Mouse (Mus musculus): ENCODE results near the gene Rpl10a. TPM values are rescaled to one million over a fixed set of nuclear protein-coding genes. Genes with fewer than 3 reads are reported as not detected.

Rpl10a gene
- 100 to 1,000 TPM; 826 to 935 TPM for total RNA-seq (2021)
- 2,217 and 2,897 TPM in 2 replicates for polyA plus RNA-seq (2012; rRNA removed)
- long read RNA-seq, transcript Rpl10a-201 (6 exons, 830 nt), result major isoform, 246 of 275 reads
- long read RNA-seq, transcript Rpl10a-204 (2 exons, 1,618 nt), result minor isoform, 5 of 275 reads
- long read RNA-seq, partial matches to known transcripts, result 11 of 275 reads
- long read RNA-seq, other reads (novel, unspliced or antisense), result 0 of 275 reads

DNA sequence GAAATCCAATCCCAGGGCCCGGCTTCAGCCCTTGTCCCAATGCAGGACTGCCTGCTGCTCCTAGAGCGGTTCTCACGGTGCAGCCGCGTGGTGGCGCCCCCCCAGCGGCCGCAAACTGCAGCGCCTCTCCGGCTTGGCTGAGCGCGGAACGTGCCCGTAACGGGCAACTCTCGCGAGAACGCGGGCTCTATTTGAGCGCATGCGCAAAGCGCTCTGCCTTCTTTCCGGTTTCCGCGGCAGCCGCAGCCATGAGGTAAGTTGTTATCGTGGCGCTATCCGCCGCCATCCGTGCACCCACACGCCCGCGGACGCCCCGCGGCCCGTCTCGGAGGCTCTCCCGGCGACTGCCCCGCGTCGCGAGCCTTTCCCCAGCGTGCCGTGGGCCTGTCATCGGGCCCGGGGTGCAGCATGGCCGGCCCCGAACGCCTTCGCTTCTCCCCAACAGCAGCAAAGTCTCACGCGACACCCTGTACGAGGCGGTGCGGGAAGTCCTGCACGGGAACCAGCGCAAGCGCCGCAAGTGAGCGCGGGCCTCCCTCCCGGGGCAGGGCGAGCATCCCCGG, at the start of gene Rpl10a:
Gene Rpl10a, plus strand, starts transcription at position 106 of the 563 bp plus-strand sequence.
- DNase-seq, result peak; percentile 96

DNA sequence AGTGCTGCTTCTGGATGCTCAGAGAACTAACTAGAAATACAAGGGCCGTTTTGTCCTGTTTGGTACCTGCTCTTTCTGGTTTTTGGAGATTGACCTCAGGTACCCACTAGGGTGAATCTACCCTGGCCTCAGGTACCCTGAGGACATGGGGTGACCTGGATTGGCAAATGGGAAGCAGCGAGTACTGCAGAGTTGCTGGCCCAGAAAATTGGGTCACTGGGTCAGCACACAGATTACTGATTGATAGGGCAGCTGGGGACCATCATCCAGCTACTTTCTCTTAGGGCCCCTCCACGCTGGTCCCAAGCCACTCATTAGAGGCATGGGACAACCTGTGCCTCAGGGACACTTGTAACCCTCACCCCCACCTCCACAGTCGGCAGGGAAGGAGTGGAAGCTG, 49.0 kb upstream of the Rpl10a start:
- DNase-seq, result no peak

DNA sequence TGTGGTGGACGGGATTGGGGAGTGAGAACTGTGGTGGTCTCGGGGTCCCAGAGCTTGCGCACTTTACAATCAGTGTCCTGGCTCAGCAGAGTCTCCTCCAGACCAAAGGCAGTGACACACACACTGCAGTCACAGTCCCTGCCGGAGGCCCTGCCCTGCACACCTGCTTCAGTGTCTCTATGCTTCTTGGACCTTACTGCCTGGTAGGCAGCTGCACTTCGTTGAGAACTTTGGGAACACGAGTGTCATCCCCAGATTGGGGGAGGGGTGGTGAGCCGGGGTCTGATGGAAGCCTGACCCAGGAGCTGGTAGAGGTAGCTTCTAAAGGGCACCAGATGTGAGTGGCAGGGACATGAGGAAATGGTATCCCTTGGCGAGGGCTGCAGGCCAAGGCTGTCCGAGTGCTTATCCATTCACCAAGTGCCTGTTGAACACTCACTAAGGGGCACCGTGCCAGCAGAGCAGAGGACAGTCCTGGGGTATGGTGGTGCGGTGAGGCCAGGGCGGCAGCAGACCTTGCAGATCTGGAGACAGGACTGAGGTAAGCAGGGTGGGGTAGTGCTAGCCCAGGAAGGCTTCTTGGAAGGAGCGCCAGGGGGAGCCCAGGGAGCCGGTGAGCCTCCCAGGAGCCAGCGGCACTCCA, 48.4 kb upstream of the Rpl10a start:
- DNase-seq, result peak; percentile 93

DNA sequence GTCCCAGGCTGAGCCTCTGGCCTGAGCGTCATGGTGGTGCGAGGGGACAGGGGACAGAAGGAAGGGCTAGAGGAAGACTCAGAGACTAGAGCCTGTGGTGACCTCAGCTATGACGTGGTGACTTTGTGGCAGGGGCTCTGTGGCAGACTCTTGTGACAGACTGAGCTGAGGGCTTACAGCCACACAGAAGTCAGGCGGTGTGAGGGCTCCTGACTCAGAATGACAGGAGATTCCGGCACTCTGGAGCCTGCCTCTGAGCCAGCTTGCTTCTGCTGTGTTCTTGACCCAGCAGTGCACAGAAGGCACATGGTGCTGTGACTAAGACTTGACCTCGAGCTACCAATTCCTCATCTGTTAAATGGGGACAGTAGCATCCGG, 47.9 kb upstream of the Rpl10a start:
- DNase-seq, result peak; percentile 89

DNA sequence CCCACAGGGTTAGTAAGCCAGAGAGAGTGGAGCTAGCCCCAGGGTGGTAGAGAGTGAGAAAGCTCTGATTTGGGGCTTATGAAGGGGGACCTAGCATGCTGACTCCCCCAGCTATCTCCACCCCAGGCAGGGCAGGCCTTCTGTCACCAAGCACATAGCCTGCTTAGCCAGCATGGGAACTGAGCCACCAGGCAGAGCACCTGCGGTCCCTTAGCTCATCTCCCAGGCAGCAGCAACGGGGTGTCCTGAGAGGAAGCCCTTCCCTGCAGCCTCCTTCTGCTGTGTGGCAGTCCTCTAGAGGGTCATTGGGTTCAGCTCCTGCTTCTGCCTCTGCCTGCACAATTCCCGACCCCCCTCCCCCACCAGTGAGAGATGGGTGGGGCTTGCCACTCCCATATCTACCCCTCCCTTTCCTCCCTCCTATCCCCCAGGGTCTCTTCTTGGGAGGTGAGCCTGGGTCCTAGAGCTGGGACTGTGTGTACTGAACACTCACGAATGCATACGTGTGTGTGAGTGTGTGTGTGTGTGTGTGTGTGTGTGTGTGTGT, 47.4 kb upstream of the Rpl10a start:
- DNase-seq, result no peak

DNA sequence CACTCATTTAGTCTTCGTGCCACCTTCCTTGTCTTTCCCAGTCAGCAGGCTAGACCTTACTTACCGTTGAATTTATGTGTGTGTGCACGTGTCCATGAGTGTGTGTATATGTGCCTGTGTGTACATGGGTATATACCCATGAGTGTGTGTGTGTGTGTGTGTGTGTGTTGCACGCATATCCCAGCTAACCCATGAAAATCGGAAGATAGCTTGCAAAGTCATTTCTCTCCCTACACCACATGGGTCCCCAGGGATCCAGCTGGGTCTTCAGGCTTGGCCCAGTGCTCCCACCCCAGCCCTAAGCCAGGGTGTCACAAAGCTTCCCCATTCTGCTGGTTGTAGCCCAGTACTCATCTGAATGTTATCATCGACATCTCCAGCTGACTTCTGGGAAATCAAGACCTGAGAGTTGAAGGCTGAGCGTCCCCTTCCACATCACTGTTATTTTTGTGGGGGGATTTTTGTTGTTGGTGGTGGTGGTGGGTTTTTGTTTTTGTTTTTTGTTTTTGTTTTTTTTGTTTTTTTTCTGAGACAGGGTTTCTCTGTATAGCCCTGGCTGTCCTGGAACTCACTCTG, 46.3 kb upstream of the Rpl10a start:
- no peak for DNase-seq

DNA sequence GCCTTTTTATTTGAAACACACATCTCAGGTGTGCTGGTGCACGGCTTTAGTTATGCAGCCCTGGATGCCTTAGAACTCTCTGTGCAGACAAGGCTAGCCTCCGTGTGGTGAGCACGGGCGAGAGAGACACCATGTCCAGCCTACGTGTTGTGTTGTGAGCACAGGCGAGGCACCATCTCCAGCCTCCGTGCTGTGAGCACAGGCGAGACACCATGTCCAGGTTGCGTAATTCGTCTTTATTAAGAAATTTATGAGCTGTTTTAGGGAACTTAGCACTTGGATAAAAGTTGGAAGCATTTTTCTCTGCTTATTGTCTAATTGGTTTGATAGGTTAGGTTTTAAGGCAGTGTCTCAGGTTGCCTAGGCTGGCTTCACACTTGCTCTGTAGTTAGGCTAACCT, 45.1 kb upstream of the Rpl10a start:
- no peak for DNase-seq

DNA sequence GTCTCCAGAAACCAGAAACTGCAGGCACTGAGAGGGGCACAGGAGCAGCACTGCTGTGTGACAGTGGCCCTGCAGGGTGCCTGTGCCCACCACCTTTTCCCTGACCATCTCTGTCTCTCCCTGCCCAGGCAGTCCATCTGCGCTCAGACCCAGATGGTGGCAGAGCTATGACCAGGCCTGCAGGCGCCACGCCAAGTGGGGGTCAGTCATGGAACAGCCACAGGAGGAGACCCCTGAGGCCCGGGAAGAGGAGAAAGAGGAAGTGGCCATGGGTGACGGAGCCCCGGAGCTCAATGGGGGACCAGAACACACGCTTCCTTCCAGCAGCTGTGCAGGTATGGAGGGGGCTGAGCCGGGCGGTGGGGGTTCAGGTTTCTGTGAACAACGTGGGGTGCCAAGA, 42.1 kb upstream of the Rpl10a start:
- DNase-seq, result no peak

DNA sequence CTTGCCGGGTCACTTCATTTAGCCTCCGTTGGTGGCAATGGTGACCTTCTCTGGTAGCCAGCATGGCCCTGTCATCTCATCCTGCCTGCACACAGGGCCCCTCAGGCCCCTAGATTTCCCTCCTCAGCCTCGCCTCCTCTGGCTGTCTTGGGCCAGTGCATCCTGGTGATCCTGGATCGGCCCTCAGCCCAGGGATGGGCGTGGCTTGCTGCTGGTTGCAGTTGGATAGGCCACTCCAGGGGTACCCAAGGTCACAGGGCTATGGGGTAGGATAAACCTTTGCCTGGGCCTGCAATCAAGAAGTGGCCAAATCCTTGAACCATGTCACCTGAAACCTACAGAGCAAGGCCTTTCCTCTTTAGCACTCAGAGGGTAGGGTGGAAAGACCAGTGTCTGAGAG, 41.3 kb upstream of the Rpl10a start:
- DNase-seq, result no peak

DNA sequence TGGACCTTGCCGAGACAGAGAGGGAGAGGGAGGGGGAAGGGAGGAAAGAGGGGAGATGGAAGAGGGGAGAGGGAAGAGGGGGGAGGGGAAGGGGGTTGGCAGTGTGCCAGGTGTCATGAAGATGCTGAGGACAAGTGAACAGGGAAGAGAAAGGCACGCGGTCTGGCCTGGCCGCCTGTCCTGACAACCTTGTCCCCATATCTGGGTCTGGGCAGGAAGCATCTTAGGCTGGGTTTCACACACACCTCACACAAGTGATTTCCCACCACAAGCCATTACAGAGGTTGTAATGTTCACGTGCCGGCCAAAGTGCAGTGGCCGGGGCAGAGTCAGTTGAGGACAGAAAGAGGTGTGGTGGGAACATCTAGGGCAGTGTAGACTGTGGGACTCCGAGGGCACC, 40.7 kb upstream of the Rpl10a start:
- no peak for DNase-seq

DNA sequence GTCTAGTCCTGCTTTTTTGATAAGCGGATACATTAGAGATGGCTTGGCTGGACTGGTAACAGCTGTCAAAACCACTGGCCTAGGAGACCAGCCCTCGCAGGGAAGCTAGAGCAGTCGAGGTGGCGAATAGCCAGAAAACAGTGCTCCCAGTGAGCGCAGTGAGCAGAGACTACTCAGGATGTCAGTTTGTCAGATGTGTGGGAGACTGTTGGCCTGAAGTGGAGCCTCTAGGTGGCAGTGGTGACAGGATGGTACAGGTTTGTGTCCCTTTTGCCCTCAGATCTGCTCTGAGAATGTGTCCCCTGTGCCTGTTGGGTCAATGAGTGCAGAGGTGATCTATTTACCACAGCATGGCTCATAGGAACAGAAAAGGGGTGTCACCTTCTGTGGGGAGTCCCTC, 40.3 kb upstream of the Rpl10a start:
- no peak for DNase-seq

DNA sequence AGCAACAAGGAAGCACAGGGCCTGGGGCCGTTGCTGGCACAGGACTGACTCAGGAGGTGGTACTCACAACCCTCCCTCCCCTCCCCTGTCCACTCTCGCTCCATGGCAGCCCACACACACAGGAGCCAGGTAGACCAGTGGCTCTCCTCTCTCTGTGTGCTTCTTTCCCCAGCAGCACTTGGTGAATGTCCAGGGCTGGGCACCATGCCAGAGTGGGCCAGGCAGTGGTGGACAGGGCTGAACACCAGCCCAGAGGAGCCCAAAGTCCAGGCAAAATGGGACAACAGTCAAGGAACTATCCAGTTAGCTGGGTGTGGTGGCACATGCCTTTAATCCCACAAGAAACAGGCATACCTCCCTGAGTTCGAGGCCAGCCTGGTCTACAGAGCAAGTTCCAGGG, 38.0 kb upstream of the Rpl10a start:
- peak; percentile 92 for DNase-seq

DNA sequence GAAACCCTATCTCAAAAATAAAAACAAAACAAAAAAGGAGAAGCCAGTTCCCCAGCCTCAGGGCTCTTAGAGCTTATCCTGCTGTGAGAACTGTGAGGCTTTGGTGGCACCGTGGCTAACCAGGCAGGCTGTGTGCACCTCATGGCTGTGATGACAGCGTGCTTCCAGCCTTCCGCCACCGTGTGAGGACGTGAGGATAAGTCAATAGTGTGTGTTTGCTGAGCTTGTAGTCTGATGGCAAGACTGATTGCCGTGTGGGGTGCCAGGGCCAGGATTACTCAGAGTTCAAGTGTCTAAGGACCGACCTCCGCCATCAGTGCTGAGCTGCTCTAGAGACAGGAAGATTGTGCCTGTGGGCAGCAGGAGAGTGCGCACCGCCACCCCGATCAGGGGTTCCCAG, 37.6 kb upstream of the Rpl10a start:
- DNase-seq, result peak; percentile 52

DNA sequence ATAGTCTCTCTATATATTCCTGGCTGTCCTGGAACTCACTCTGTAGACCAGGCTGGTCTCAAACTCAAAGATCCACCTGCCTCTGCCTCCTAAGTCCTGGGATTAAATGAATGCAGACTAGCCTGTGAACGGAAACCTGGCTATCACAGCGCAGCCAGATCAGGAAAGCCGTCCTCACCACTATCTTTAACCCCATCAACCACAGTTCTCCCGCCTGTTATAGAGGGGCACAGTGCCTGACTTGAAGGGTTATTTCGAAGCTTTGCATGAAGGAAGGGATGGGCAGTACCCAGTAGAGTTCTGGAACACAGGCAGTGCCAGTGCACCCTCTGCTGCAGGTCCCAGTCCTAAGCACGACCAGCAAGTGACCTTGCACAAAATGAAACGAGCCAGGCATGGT, 36.9 kb upstream of the Rpl10a start:
- DNase-seq, result no peak

DNA sequence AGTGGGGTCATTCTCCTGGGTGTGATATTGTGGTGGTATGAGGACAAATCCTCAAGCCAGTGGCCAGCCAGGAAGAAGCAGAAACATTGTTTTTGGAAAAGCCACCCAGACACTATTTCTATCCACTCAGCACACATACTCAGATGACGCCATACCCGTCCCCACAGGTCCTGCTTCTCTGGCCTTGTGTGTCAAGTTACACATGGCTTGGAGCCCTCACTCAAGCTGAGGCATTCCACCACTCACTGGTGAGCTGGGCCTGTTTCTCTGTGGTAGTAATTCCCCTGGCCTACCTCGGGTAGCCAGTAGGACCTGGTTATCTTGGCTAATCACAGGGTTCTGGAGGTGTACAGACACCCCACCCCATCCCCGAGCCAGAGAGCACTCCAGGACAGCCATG, 34.6 kb upstream of the Rpl10a start:
- no peak for DNase-seq

DNA sequence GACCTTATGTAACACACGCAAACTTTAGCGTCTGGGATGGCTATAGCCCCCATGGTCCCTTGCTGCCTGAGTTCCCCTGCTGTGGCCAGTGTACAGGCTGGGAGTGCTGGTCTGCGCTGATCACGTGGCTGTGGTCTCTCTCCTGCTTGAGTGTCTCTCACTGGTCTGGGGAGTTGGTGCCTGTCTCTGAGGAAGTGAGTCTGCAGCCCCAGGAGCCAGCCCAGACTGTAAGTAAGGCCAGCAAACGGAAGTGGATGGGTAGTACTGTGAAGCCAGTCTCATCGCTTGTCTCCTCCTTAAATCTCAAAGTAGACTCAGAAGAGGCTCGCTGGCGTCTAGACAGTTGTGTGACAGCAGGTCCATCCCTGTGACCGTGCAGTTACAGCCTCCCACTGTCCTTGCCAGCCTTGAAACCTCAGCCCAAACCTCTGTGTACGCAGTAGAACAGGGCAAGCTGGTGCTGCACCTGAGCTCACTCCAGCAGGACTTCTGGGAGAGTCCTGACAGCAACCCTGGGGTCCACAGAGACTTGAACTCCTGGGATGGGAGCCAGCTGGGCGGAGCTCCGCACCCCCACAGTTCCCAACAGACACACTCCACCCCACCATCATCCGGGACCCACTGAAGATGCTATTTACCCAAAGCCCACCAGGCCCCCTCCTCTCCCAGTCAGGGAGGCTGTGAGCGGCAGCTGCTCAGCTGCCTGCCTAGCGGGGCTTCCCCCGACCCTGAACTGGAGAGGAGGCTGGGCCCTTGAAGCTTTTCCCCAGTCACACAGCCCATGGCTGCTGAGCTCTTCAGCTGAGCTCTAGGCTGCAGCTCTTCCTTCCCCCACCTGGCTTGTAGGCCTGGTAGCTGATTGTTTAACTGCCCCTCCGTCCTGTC, 33.6 kb upstream of the Rpl10a start:
- DNase-seq, result no peak

DNA sequence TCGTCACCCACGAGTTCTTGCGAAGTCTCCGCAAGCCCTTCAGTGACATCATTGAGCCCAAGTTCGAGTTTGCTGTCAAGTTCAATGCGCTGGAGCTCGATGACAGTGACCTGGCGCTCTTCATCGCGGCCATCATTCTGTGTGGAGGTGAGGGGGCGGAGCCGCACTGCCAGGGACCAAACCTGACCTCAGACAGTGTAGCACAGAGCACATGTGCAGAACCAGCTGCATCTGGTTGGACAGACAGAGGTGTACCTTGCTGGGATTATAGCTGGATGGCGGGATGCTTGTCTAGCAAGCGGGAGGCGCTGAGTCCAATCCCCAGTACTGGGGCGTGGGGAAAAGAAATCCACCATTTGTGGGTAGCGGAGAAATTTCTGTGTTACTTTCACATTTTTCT, 29.4 kb upstream of the Rpl10a start:
- DNase-seq, result no peak

DNA sequence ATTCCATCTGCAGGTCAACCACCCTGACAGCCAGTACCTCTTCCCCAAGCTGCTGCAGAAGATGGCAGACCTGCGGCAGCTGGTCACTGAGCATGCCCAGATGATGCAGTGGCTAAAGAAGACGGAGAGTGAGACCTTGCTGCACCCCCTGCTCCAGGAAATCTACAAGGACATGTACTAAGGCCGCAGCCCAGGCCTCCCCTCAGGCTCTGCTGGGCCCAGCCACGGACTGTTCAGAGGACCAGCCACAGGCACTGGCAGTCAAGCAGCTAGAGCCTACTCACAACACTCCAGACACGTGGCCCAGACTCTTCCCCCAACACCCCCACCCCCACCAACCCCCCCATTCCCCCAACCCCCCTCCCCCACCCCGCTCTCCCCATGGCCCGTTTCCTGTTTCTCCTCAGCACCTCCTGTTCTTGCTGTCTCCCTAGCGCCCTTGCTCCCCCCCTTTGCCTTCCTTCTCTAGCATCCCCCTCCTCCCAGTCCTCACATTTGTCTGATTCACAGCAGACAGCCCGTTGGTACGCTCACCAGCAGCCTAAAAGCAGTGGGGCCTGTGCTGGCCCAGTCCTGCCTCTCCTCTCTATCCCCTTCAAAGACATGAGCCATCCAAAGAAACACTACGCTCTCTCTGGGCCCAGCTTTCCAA, 28.5 kb upstream of the Rpl10a start:
- no peak for DNase-seq

DNA sequence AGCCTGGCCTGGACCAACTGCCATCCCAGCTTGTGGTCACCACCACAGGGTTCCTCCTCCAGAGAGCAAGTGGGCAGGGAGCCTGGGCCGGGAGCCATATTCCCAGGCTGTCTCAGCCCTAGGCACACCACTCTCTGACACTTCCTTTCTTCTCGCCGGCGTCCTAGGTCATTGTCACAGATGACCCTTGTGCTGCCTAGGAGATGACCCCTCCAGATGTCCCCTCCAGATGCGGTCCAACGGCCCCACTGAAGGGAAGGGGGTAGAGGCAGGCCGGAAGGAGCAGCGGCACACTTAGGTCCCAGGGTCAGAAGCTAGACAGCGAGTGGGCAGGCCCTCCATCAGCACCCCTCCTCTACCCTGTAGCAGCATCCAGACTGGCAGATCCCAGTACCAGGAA, 27.9 kb upstream of the Rpl10a start:
- DNase-seq, result no peak

DNA sequence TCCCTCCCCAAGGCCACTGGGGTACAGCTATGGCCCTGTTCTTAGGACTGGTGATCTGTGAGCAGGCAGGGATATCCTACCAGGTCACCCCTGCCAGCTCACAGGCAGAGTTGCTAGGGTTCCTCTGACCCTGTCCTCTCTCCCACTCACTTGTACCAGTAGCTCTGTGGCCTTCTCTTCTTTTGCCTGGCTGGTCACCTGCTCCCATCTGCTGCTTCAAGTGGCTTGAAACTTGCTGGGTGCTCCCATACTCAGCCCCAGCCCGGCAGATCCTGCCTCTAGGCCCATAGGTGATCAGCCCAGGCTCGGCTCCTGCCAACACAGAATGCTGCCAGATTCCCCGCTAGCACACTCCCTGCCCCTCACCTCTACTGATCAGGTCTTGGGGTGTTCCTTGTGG, 27.4 kb upstream of the Rpl10a start:
- DNase-seq, result no peak

DNA sequence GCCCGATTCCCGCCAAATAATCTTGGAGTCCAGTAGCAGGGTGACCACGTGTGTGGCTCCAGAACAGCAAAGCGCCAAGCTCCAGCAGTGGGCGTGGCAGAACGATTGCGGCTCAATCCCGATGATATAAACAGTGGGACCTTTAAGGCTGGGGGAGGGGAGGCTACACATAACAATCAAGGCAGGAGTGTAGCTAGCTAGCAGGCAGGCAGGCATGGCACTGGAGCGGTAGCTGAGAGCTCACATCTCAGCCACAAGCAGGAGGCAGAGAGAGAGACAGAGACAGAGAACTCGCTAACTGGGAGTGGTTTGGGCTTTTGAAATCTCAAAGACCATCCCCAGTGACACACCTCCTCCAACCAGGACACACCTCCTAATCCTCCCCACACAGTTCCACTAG, 23.1 kb upstream of the Rpl10a start:
- no peak for DNase-seq
